Mouse (Mus musculus) midbrain, embryonic 14.5 days (tissue): Measurements from ENCODE around the gene Cers3. TPM values are rescaled to one million over a fixed set of nuclear protein-coding genes. Genes with fewer than 3 reads are reported as not detected.
A peak's percentile ranks its signal among the peaks of the same experiment; 100 is the strongest.

ENCODE experiments used
- ATAC-seq: fragments of 200-750 bp; cut with Nextera tagmentation; 2 replicates; pipeline ENCODE4 v1.8.0; 2017; ENCODE audit warnings: moderate number of reproducible peaks, moderate library complexity; ENCODE audit not compliant: low FRiP score, low TSS enrichment
- DNase-seq: peaks from one replicate; pipeline ENCODE4 v3.0.0-alpha.2; 2015
- H3K27ac ChIP-seq: fragments of 300-500 bp; sonication (generic); replicated peaks from 2 replicates; pipeline ENCODE4 v1.5.1; 2014; ENCODE audit warnings: mild to moderate bottlenecking, low read depth, low read length, moderate library complexity
- H3K27me3 ChIP-seq: fragments of 300-500 bp; sonication (generic); 2 replicates; pipeline ENCODE4 v1.6.1; 2014; ENCODE audit warnings: low read length, control low read depth, mixed read lengths; ENCODE audit not compliant: control insufficient read depth, insufficient read depth
- H3K36me3 ChIP-seq: fragments of 300-500 bp; sonication (generic); 2 replicates; pipeline ENCODE4 v1.6.1; 2014; ENCODE audit warnings: low read length, control low read depth; ENCODE audit not compliant: control insufficient read depth, insufficient read depth
- H3K4me1 ChIP-seq: fragments of 300-500 bp; sonication (generic); 2 replicates; pipeline ENCODE4 v1.6.1; 2014; ENCODE audit warnings: mild to moderate bottlenecking, antibody characterized with exemption, low read length, control low read depth; ENCODE audit not compliant: control insufficient read depth, insufficient read depth
- H3K4me2 ChIP-seq: fragments of 300-500 bp; sonication (generic); 2 replicates; pipeline ENCODE4 v1.6.1; 2014; ENCODE audit warnings: mild to moderate bottlenecking, low read length, moderate library complexity
- H3K4me3 ChIP-seq: fragments of 300-500 bp; sonication (generic); replicated peaks from 2 replicates; pipeline ENCODE4 v1.5.1; 2014; ENCODE audit warnings: low read depth, low read length
- H3K9ac ChIP-seq: fragments of 300-500 bp; sonication (generic); replicated peaks from 2 replicates; pipeline ENCODE4 v1.6.1; 2014; ENCODE audit warnings: mild to moderate bottlenecking, low read length, moderate library complexity
- H3K9me3 ChIP-seq: fragments of 300-500 bp; sonication (generic); 2 replicates; pipeline ENCODE4 v1.6.1; 2016; ENCODE audit warnings: low read length, control low read depth, mixed read lengths; ENCODE audit not compliant: control insufficient read depth
- WGBS: fragments of 180-500 bp; shearing (Covaris S2); extraction: QIAGEN DNeasy Blood & Tissue Kit; methylation state at CpG from one replicate; pipeline ENCODE4 v1.1.7; 2014; 5-methylcytosine and 5-hydroxymethylcytosine counted together
- polyA plus RNA-seq: library from polyadenylated mRNA; unstranded; fragments of >200 nt; fragmentation: Nextera tagmentation; extraction: Ambion mirVana; gene quantifications from 2 replicates; pipeline ENCODE4 v1.2.1, GENCODE M21; 2014

Gene Cers3
- polyA plus RNA-seq, 1 experiment from 2014 or later, result 0.50 TPM

- 31% methylated on average over 8 of the region's 8 CpGs for WGBS
- Histone ChIP-seq H3K9me3 (no peaks in the 10 kb centered on the region), H3K27ac (no peak overlapping the region), H3K27me3 (no peaks in the 10 kb centered on the region), H3K36me3 (no peaks in the 10 kb centered on the region), H3K4me2 (no peak overlapping the region), H3K4me3 (no peak overlapping the region), H3K9ac (no peak overlapping the region), H3K4me1 (no peaks in the 10 kb centered on the region)
- ATAC-seq (no peak), DNase-seq (no peak)
Measured at GRCm38 (mm10) chr7:66789860-66790748, 46.8 kb downstream of the Cers3 start.

GRCm38 (mm10) chr7:66791022-66791421 is 47.7 kb downstream of the Cers3 start:
- H3K27me3 ChIP-seq, result no peaks in the 10 kb centered on the region
- no peaks in the 10 kb centered on the region for H3K36me3 ChIP-seq
- no peaks in the 10 kb centered on the region for H3K9me3 ChIP-seq
- no peak overlapping the region for H3K4me2 ChIP-seq
- no peak overlapping the region for H3K27ac ChIP-seq
- ATAC-seq (no peak), DNase-seq (no peak)
- no peak overlapping the region for H3K9ac ChIP-seq
- no peak overlapping the region for H3K4me3 ChIP-seq
- 100% methylated on average over 3 of the region's 3 CpGs for WGBS
- no peaks in the 10 kb centered on the region for H3K4me1 ChIP-seq

- Histone ChIP-seq H3K27me3 (no peaks in the 10 kb centered on the region), H3K4me1 (no peaks in the 10 kb centered on the region), H3K27ac (no peak overlapping the region), H3K4me2 (no peak overlapping the region), H3K36me3 (no peaks in the 10 kb centered on the region), H3K9me3 (no peaks in the 10 kb centered on the region), H3K9ac (no peak overlapping the region), H3K4me3 (no peak overlapping the region)
- ATAC-seq, result no peak
- 76% methylated on average over 1 of the region's 1 CpGs for WGBS
- no peak for DNase-seq
Measured at GRCm38 (mm10) chr7:66796909-66797308, 53.6 kb downstream of the Cers3 start.

GRCm38 (mm10) chr7:66797345-66797744 is 54.0 kb downstream of the Cers3 start:
- 85% methylated on average over 1 of the region's 1 CpGs for WGBS
- no peak for DNase-seq
- Histone ChIP-seq H3K4me1 (no peaks in the 10 kb centered on the region), H3K9me3 (no peaks in the 10 kb centered on the region), H3K27me3 (no peaks in the 10 kb centered on the region), H3K27ac (no peak overlapping the region), H3K4me2 (no peak overlapping the region), H3K9ac (no peak overlapping the region), H3K36me3 (no peaks in the 10 kb centered on the region), H3K4me3 (no peak overlapping the region)
- no peak for ATAC-seq

GRCm38 (mm10) chr7:66798826-66799225 is 55.5 kb downstream of the Cers3 start:
- Histone ChIP-seq H3K36me3 (no peaks in the 10 kb centered on the region), H3K4me3 (no peak overlapping the region), H3K27me3 (no peaks in the 10 kb centered on the region), H3K9me3 (no peaks in the 10 kb centered on the region), H3K4me1 (no peaks in the 10 kb centered on the region), H3K4me2 (no peak overlapping the region), H3K9ac (no peak overlapping the region), H3K27ac (no peak overlapping the region)
- DNase-seq (peak; percentile 47), ATAC-seq (no peak)
- WGBS, result 38% methylated on average over 5 of the region's 5 CpGs

- WGBS, result 79% methylated on average over 5 of the region's 5 CpGs
- no peaks in the 10 kb centered on the region for H3K36me3 ChIP-seq
- H3K9ac ChIP-seq, result no peak overlapping the region
- H3K9me3 ChIP-seq, result no peaks in the 10 kb centered on the region
- H3K4me3 ChIP-seq, result no peak overlapping the region
- H3K27ac ChIP-seq, result no peak overlapping the region
- DNase-seq (no peak), ATAC-seq (no peak)
- H3K27me3 ChIP-seq, result no peaks in the 10 kb centered on the region
- no peak overlapping the region for H3K4me2 ChIP-seq
- no peaks in the 10 kb centered on the region for H3K4me1 ChIP-seq
Measured at GRCm38 (mm10) chr7:66800784-66801183, 57.5 kb downstream of the Cers3 start.

- no peak for ATAC-seq
- Histone ChIP-seq H3K4me2 (no peak overlapping the region), H3K27ac (no peak overlapping the region), H3K9ac (no peak overlapping the region), H3K9me3 (no peaks in the 10 kb centered on the region), H3K27me3 (no peaks in the 10 kb centered on the region), H3K4me3 (no peak overlapping the region), H3K36me3 (no peaks in the 10 kb centered on the region), H3K4me1 (no peaks in the 10 kb centered on the region)
- DNase-seq, result no peak
Measured at GRCm38 (mm10) chr7:66801785-66802184, 58.5 kb downstream of the Cers3 start.

GRCm38 (mm10) chr7:66803798-66804197 is 60.5 kb downstream of the Cers3 start:
- ATAC-seq (no peak), DNase-seq (no peak)
- Histone ChIP-seq H3K9ac (no peak overlapping the region), H3K27me3 (no peaks in the 10 kb centered on the region), H3K36me3 (no peaks in the 10 kb centered on the region), H3K27ac (no peak overlapping the region), H3K4me2 (no peak overlapping the region), H3K4me1 (no peaks in the 10 kb centered on the region), H3K9me3 (no peaks in the 10 kb centered on the region), H3K4me3 (no peak overlapping the region)
- WGBS, result 60% methylated on average over 5 of the region's 5 CpGs

GRCm38 (mm10) chr7:66806801-66807200 is 63.5 kb downstream of the Cers3 start:
- no peaks in the 10 kb centered on the region for H3K9me3 ChIP-seq
- H3K27me3 ChIP-seq, result no peaks in the 10 kb centered on the region
- no peaks in the 10 kb centered on the region for H3K36me3 ChIP-seq
- H3K4me2 ChIP-seq, result no peak overlapping the region
- H3K4me3 ChIP-seq, result no peak overlapping the region
- no peak for ATAC-seq
- 73% methylated on average over 3 of the region's 3 CpGs for WGBS
- H3K27ac ChIP-seq, result no peak overlapping the region
- no peak overlapping the region for H3K9ac ChIP-seq
- H3K4me1 ChIP-seq, result no peaks in the 10 kb centered on the region
- DNase-seq, result no peak
